Mouse (Mus musculus) adrenal gland, adult 10 weeks (tissue): ENCODE data around the gene Elk4. TPM values are rescaled to one million over a fixed set of nuclear protein-coding genes. Genes with fewer than 3 reads are reported as not detected.

Experiments
- polyA plus RNA-seq: library from polyadenylated mRNA; stranded (reverse); fragments of 350-450 nt; fragmentation: Illumina TruSeq; extraction: RNeasy Lipid Tissue Mini Kit (QIAGEN cat#74804); gene quantifications from one replicate; pipeline ENCODE4 v1.2.3, GENCODE M21; 2014; ENCODE audit warnings: low read depth, low replicate concordance

Gene Elk4
- polyA plus RNA-seq: 32.1 TPM

GRCm38 (mm10) chr1:132007282-132007815 is at the start of gene Elk4:
Gene Elk4, plus strand, starts transcription at chr1:132007607.

GRCm38 (mm10) chr1:131962606-131963084 is 44.8 kb upstream of the Elk4 start, which contains the start of gene Slc45a3:
Gene Slc45a3, plus strand, starts transcription at chr1:131962967.

GRCm38 (mm10) chr1:132067261-132068255 is 60.2 kb downstream of the Elk4 start, which contains the start of gene Mfsd4a:
Gene Mfsd4a, minus strand, starts transcription at chr1:132068062.

Other genes starting within 250 kb of the Elk4 start
- 7.5 TPM for gene Pm20d1, start 210.2 kb upstream of the Elk4 start, polyA plus RNA-seq
- 22.7 TPM for gene Slc41a1, start 180.1 kb upstream of the Elk4 start, polyA plus RNA-seq
- gene Rab29, start 140.4 kb upstream of the Elk4 start, polyA plus RNA-seq: 6.9 TPM
- 173 TPM for gene Nucks1, start 97.1 kb upstream of the Elk4 start, polyA plus RNA-seq
- gene Slc45a3, start 44.6 kb upstream of the Elk4 start, polyA plus RNA-seq: 4.0 TPM
- 115 TPM for gene Mfsd4a, start 60.5 kb downstream of the Elk4 start, polyA plus RNA-seq
- gene Cdk18, start 132.1 kb downstream of the Elk4 start, polyA plus RNA-seq: 0.52 TPM
- not detected for gene Lemd1, start 183.8 kb downstream of the Elk4 start, polyA plus RNA-seq
- gene AC124108.1, start 183.8 kb downstream of the Elk4 start, polyA plus RNA-seq: not detected
- gene Gm10188, start 222.2 kb downstream of the Elk4 start, polyA plus RNA-seq: not detected